Mouse (Mus musculus): ENCODE results near the gene Ube2s. TPM values are rescaled to one million over a fixed set of nuclear protein-coding genes. Genes with fewer than 3 reads are reported as not detected.
A peak's percentile ranks its signal among the peaks of the same experiment; 100 is the strongest.

Ube2s gene
- total and polyA plus RNA-seq, 3 experiments: 341 to 740 TPM; not detected in 1

DNA sequence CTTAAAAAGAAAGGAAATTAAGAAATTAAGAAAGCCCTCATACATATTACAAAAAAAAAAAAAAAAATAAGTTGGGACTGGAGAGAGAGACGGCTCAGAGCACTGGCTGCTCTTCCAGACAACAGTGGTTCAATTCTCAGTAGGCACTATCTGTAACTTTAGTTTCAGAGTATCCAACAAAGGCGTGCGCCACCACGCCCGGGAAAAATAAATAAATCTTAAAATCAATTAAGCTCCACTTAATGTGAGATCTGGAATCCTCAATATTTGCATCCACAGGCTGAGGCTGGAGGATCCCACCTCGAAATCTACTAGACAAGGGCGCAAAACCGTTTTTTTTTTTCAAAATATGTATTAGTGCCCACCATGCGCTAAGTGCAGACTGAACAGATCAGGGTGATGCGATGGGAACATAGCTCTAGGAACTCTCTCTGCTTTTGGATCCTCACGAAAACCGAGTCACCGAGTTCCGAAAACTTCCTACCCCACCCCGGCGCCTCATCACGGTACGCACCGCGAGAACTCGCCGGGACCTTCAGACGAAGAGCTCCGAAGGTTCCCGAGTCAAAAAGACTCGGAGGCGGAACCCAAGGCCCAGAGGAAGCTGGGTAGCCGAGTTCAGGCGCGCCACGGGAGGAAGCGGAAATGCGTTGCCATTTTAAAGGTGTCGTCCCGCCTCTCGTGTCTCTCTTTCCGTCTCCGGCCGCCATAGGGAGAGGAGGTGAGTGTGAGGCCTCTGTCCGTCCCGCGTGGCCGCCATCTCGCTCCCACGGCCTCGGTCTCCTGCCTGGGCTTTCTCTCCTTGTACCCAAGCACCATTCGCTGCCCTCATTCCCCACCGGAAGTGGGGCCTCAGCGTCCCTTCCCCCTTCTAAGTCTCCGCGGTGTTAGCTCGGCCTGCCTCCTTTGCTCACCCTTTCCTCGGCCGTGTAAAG, 19.8 kb downstream of the Ube2s start, which contains the start of gene Rpl28 (continued):
- TF ChIP-seq JUND (IDR thresholded peaks at IDR 0.05; ENCODE audit: low read depth, low read length) (no peak; the same call in 1 of the 2 replicates), MYC (IDR thresholded peaks at IDR 0.05; ENCODE audit: low read depth, low read length) (peak; percentile 97), KAT2A (conservative IDR thresholded peaks at IDR 0.05; ENCODE audit: low read depth, low read length) (peak; percentile 82), MYB (IDR thresholded peaks at IDR 0.05; ENCODE audit: low read depth, low read length) (no peak), ZMIZ1 (IDR thresholded peaks at IDR 0.05; ENCODE audit: low read depth, low read length) (peak; percentile 89)

DNA sequence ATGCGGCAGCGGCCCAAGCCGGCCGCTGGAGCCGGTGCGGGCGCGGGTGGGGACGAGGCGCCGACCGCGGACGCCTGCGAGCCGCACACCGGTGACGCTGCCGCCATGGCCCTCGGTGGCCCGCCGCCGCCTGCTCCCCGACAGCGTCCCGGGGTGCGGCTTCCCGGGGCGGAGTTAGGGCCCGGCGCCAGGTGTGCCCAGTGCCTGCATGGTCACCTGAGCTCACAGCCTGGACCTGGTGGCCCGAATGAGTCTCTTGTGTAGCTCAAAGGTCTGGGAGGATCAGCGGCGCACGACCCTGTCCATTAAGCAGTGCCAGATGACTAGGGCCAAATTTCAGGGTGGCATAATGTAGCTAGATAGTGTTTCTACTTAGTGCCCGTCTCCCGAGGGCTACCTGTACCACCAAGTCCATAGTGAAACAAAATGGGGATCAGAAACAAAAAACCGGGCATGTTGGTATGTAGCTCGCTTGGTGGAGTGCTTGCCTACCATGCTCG, 22.9 kb downstream of the Ube2s start, which contains the start of gene Tmem238:
TSS of gene Tmem238 (minus strand) at position 221 of the 500 bp plus-strand sequence.
- Histone ChIP-seq H3K9ac (ENCODE audit: control insufficient read depth, low read depth, low read length, poor library complexity, severe bottlenecking) (peak within 1 kb of the TSS; percentile 93), H3K4me1 (ENCODE audit: control insufficient read depth in 1 of 2, insufficient read depth in 2 of 2, low read length in 2 of 2) (peaks cover 2 to 17% of the 10 kb centered on the region in 2 experiments; a peak in 3 of 4 replicates), H3K27ac (ENCODE audit: control insufficient read depth, low read depth, low read length) (peak within 1 kb of the TSS; percentile 68), H3K79me2 (ENCODE audit: control insufficient read depth, insufficient read depth, low read length, poor library complexity) (peaks cover 39% of the 10 kb centered on the region), H3K27me3 (ENCODE audit: control insufficient read depth in 1 of 2, insufficient read depth in 2 of 2, low read length in 2 of 2) (no peaks in the 10 kb centered on the region), H3K36me3 (ENCODE audit: control insufficient read depth in 1 of 2, insufficient read depth in 2 of 2, low read length in 2 of 2) (peaks cover 2 to 16% of the 10 kb centered on the region in 2 experiments; a peak in 3 of 4 replicates), H3K9me3 (replicated peaks; ENCODE audit: insufficient read depth, low read length) (no peaks in the 10 kb centered on the region), H3K4me3 (ENCODE audit: control insufficient read depth in 1 of 2, insufficient read depth in 1 of 2, low read depth in 2 of 2, low read length in 2 of 2) (peak within 1 kb of the TSS; percentile 72 to 83)
- DNase-seq (ENCODE audit: low read depth, low spot score): peak; percentile 61
- no peak for TF ChIP-seq POLR2AphosphoS2 (IDR thresholded peaks at IDR 0.05; ENCODE audit: low read length)
- TF ChIP-seq HCFC1 (IDR thresholded peaks at IDR 0.05; ENCODE audit: low read depth, low read length): peak; percentile 34
- 0 out of 2 replicates have a peak, but pooled peaks have one; percentile 48 for TF ChIP-seq USF1 (IDR thresholded peaks at IDR 0.05; ENCODE audit: low read depth, low read length)
- 0 out of 2 replicates have a peak, but pooled peaks have one; percentile 23 for TF ChIP-seq ETS1 (IDR thresholded peaks at IDR 0.05; ENCODE audit: low read depth, low read length)
- no peak for TF ChIP-seq CTCF (IDR thresholded peaks at IDR 0.05 in 2 of 3, conservative IDR thresholded peaks at IDR 0.05 in 1 of 3; ENCODE audit: control insufficient read depth in 1 of 3, insufficient read depth in 1 of 3, low read depth in 2 of 3, low read length in 3 of 3, poor library complexity in 1 of 3, severe bottlenecking in 1 of 3)
- 0 out of 2 replicates have a peak, but pooled peaks have one; percentile 45 for TF ChIP-seq MAZ (IDR thresholded peaks at IDR 0.05; ENCODE audit: low read depth, low read length)
- no peak; the same call in 1 of the 2 replicates for TF ChIP-seq NRF1 (IDR thresholded peaks at IDR 0.05; ENCODE audit: insufficient read depth, low read depth, low read length, poor library complexity, severe bottlenecking)
- TF ChIP-seq SIN3A (IDR thresholded peaks at IDR 0.05; ENCODE audit: low read length): peak; percentile 33; the same call in 1 of the 2 replicates
- peak; percentile 28; the same call in 1 of the 2 replicates for TF ChIP-seq MYC (IDR thresholded peaks at IDR 0.05; ENCODE audit: low read depth, low read length)

Measured in MEL (cell line).